ENCODE assay signal across 7 mouse cellular contexts in the genomic region with DNA sequence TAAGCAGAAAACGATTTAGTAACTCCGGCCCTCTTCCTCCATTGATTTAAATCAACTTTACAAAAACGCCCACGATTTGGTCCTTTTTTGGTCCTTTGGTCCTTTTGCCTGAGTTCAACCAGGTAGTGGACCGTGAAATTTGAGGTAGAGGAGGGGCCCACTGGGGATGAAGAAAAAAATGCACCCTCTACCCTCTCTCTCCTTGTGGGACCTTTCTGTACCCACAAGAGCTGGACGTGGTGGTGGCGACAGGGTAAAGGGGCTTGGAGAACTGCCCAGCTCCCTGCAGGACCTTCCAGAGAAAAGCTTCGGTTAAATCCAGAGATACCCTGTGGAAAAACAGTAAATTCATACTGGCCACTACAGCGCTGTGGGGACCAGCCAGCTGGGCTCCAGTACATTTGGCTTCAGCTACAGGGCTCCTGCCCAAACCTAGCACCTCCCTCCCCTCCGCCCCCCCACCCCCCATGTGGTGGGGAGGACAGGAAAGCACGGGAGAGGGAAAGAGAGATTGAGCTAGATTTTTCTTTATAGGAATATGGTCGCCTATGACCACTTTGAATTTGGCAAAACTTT. TPM values are rescaled to one million over a fixed set of nuclear protein-coding genes. Genes with fewer than 3 reads are reported as not detected.
DNase-seq lines count a peak whose midpoint lies in the region; ATAC-seq and TF ChIP-seq lines count a peak whose summit lies in the region.

No protein-coding gene starts in this region.

- peak overlapping the region; percentile 69 for H3ac ChIP-seq in myocyte (ENCODE audit: control insufficient read depth, insufficient read length)

- no peaks in the 10 kb centered on the region for H3K9me3 ChIP-seq in liver, embryonic 12.5 days (replicated peaks)
- no peaks in the 10 kb centered on the region for H3K9me3 ChIP-seq in forebrain, embryonic 16.5 days (ENCODE audit: control insufficient read depth, low read length)

- H3K27ac ChIP-seq in liver, embryonic 12.5 days = no peak overlapping the region
- H3K27ac ChIP-seq in forebrain, embryonic 16.5 days (ENCODE audit: low read length) = no peak overlapping the region

- H3K4me1 ChIP-seq in liver, embryonic 12.5 days = peaks cover 9% of the 10 kb centered on the region; the same call in 1 of the 2 replicates
- peaks cover 20% of the 10 kb centered on the region for H3K4me1 ChIP-seq in forebrain, embryonic 16.5 days (replicated peaks; ENCODE audit: control insufficient read depth, insufficient read depth, low read length)

- H3K27me3 ChIP-seq in liver, embryonic 12.5 days (replicated peaks) = peaks cover 75% of the 10 kb centered on the region
- peaks cover 52% of the 10 kb centered on the region for H3K27me3 ChIP-seq in forebrain, embryonic 16.5 days (replicated peaks; ENCODE audit: control insufficient read depth, insufficient read depth, low read length)
- peaks cover 4% of the 10 kb centered on the region for H3K27me3 ChIP-seq in myocyte (ENCODE audit: control insufficient read depth, insufficient read depth, insufficient read length)

- no peak for TF ChIP-seq POLR2A in myocyte (IDR thresholded peaks at IDR 0.05; ENCODE audit: insufficient read length, low read depth)

- H3K36me3 ChIP-seq in liver, embryonic 12.5 days = no peaks in the 10 kb centered on the region
- H3K36me3 ChIP-seq in forebrain, embryonic 16.5 days (ENCODE audit: control insufficient read depth, insufficient read depth) = no peaks in the 10 kb centered on the region
- H3K36me3 ChIP-seq in myocyte (ENCODE audit: control insufficient read depth, insufficient read depth) = no peaks in the 10 kb centered on the region

- H3K4me2 ChIP-seq in liver, embryonic 12.5 days = 0 out of 2 replicates have a peak overlapping the region, but pooled peaks have one; percentile 64
- peak overlapping the region; percentile 75 for H3K4me2 ChIP-seq in forebrain, embryonic 16.5 days (ENCODE audit: low read length)
- peak overlapping the region; percentile 82 for H3K4me2 ChIP-seq in myocyte (ENCODE audit: low read depth)

- H3K4me3 ChIP-seq in liver, embryonic 12.5 days = no peak overlapping the region
- H3K4me3 ChIP-seq in forebrain, embryonic 16.5 days (replicated peaks; ENCODE audit: low read length) = no peak overlapping the region; the same call in 1 of the 2 replicates
- peak overlapping the region; percentile 72 for H3K4me3 ChIP-seq in myocyte

- peaks cover 37% of the 10 kb centered on the region for H3K79me2 ChIP-seq in myocyte (ENCODE audit: control insufficient read depth, insufficient read depth)

- no peak for DNase-seq in liver
- peak; percentile 54 for DNase-seq in heart, postnatal 4 days
- DNase-seq in embryo, embryonic 10 days (ENCODE audit: low spot score) = no peak

- no peak overlapping the region for H3K9ac ChIP-seq in liver, embryonic 12.5 days
- H3K9ac ChIP-seq in forebrain, embryonic 16.5 days (replicated peaks; ENCODE audit: low read depth, low read length) = no peak overlapping the region

- ATAC-seq in liver, embryonic 12.5 days = no peak
- ATAC-seq in forebrain, embryonic 16.5 days = no peak
- no peak for ATAC-seq in megakaryocyte-erythroid progenitor cell, adult 5-6 weeks (replicated peaks; ENCODE audit: low FRiP score, low TSS enrichment, poor library complexity, severe bottlenecking)

- WGBS in liver, embryonic 12.5 days (ENCODE audit: insufficient replicate concordance) = 15% methylated on average over 12 of the region's 12 CpGs
- 24% methylated on average over 12 of the region's 12 CpGs for WGBS in forebrain, embryonic 16.5 days

TF ChIP-seq in myocyte, 11 proteins besides CTCF, POLR2A, EP300 and RAD21:
- TF ChIP-seq TCF12 (IDR thresholded peaks at IDR 0.05; ENCODE audit: insufficient read depth, poor library complexity, severe bottlenecking) = no peak
- TF ChIP-seq MAX (IDR thresholded peaks at IDR 0.05; ENCODE audit: low read depth) = no peak

RNA-seq across cellular contexts. Expression of a gene that starts 1.4 kb away (rescaled TPM):
- polyA plus RNA-seq in liver, embryonic 12.5 days (2016; fragmentation: Nextera tagmentation; extraction: Ambion mirVana) = 0.75 and 2.1 TPM in 2 replicates
- 20.4 and 27.9 TPM in 2 replicates for polyA plus RNA-seq in forebrain, embryonic 16.5 days (2015; fragmentation: Nextera tagmentation; extraction: Ambion mirVana)
- 100 to 1,000 TPM; 125 to 139 TPM for total RNA-seq in heart, postnatal 4 days (2021)
- polyA plus RNA-seq in myocyte (2012; fragmentation: generic; extraction: Trizol) = 176 TPM
- 0.45 TPM in 1 of 2 replicates, not detected in the other for total RNA-seq in megakaryocyte-erythroid progenitor cell, adult 5-6 weeks (2014; fragmentation: Nextera tagmentation)
- not detected in 2 replicates for total RNA-seq in megakaryocyte-erythroid progenitor cell, adult 5-6 weeks (2017)
